Mouse (Mus musculus) forebrain, embryonic 15.5 days (tissue): Measurements from ENCODE around the gene Setd6. TPM values are rescaled to one million over a fixed set of nuclear protein-coding genes. Genes with fewer than 3 reads are reported as not detected.

Experiments used
- ATAC-seq: fragments of 200-750 bp; cut with Nextera tagmentation; replicated peaks from 2 replicates; pipeline ENCODE4 v1.8.0; 2017; ENCODE audit warnings: mild to moderate bottlenecking, moderate TSS enrichment, moderate library complexity
- H3K27ac ChIP-seq: fragments of 300-500 bp; sonication (generic); replicated peaks from 2 replicates; pipeline ENCODE4 v1.5.1; 2015; ENCODE audit warnings: mild to moderate bottlenecking, inconsistent platforms
- H3K27me3 ChIP-seq: fragments of 300-500 bp; sonication (generic); 2 replicates; pipeline ENCODE4 v1.6.1; 2015; ENCODE audit warnings: inconsistent platforms
- H3K36me3 ChIP-seq: fragments of 300-500 bp; sonication (generic); 2 replicates; pipeline ENCODE4 v1.6.1; 2015; ENCODE audit warnings: mild to moderate bottlenecking, inconsistent platforms
- H3K4me1 ChIP-seq: fragments of 300-500 bp; sonication (generic); 2 replicates; pipeline ENCODE4 v1.6.1; 2015; ENCODE audit warnings: inconsistent platforms
- H3K4me2 ChIP-seq: fragments of 300-500 bp; sonication (generic); replicated peaks from 2 replicates; pipeline ENCODE4 v1.6.1; 2015; ENCODE audit warnings: mild to moderate bottlenecking, inconsistent platforms
- H3K4me3 ChIP-seq: fragments of 300-500 bp; sonication (generic); 2 replicates; pipeline ENCODE4 v1.5.1; 2015; ENCODE audit warnings: mild to moderate bottlenecking, inconsistent platforms
- H3K9ac ChIP-seq: fragments of 300-500 bp; sonication (generic); replicated peaks from 2 replicates; pipeline ENCODE4 v1.6.1; 2015; ENCODE audit warnings: mild to moderate bottlenecking, inconsistent platforms
- H3K9me3 ChIP-seq: fragments of 300-500 bp; sonication (generic); 2 replicates; pipeline ENCODE4 v1.6.1; 2016; ENCODE audit warnings: inconsistent platforms
- WGBS: fragments of 180-500 bp; shearing (Covaris S2); methylation state at CpG from one replicate; pipeline ENCODE4 v1.1.7; 2015; ENCODE audit warnings: mixed read lengths; 5-methylcytosine and 5-hydroxymethylcytosine counted together
- polyA plus RNA-seq: library from polyadenylated mRNA; unstranded; fragments of >200 nt; fragmentation: Nextera tagmentation; extraction: Ambion mirVana; gene quantifications from 2 replicates; pipeline ENCODE4 v1.2.1, GENCODE M21; 2015

Gene Setd6
- 26.1 and 28.8 TPM in 2 replicates for polyA plus RNA-seq

GRCm38 (mm10) chr8:95715676-95716531 is at the start of gene Setd6:
Setd6 (plus strand) TSS chr8:95715881.
- peak within 1 kb of the TSS; percentile 74 for H3K27ac ChIP-seq
- H3K36me3 ChIP-seq: peaks cover 42% of the 10 kb centered on the region
- H3K4me2 ChIP-seq: peak within 1 kb of the TSS; percentile 81
- H3K9ac ChIP-seq: peak within 1 kb of the TSS; percentile 83
- ATAC-seq: peak; percentile 93
- no peaks in the 10 kb centered on the region for H3K27me3 ChIP-seq
- WGBS: under 1% methylated on average over 66 of the region's 79 CpGs
- H3K4me3 ChIP-seq: peak within 1 kb of the TSS; percentile 92
- peaks cover 16% of the 10 kb centered on the region for H3K4me1 ChIP-seq
- no peaks in the 10 kb centered on the region for H3K9me3 ChIP-seq

GRCm38 (mm10) chr8:95668163-95668958 is 47.3 kb upstream of the Setd6 start:
- no peak overlapping the region for H3K27ac ChIP-seq
- ATAC-seq: no peak

GRCm38 (mm10) chr8:95669967-95670366 is 45.7 kb upstream of the Setd6 start:
- Histone ChIP-seq H3K36me3 (no peaks in the 10 kb centered on the region), H3K27me3 (no peaks in the 10 kb centered on the region), H3K27ac (no peak overlapping the region), H3K4me3 (no peak overlapping the region), H3K9ac (no peak overlapping the region), H3K9me3 (no peaks in the 10 kb centered on the region), H3K4me2 (no peak overlapping the region), H3K4me1 (0 out of 2 replicates have a peak, but pooled peaks cover 5% of the 10 kb centered on the region)
- 91% methylated on average over 2 of the region's 2 CpGs for WGBS
- no peak for ATAC-seq

More at GRCm38 (mm10) chr8:95668163-95668958, 47.3 kb upstream of the Setd6 start:
- no peak overlapping the region for H3K4me2 ChIP-seq
- H3K9me3 ChIP-seq: no peaks in the 10 kb centered on the region
- no peaks in the 10 kb centered on the region for H3K27me3 ChIP-seq
- H3K9ac ChIP-seq: no peak overlapping the region
- WGBS: 58% methylated on average over 8 of the region's 8 CpGs
- no peaks in the 10 kb centered on the region for H3K4me1 ChIP-seq
- no peak overlapping the region for H3K4me3 ChIP-seq
- no peaks in the 10 kb centered on the region for H3K36me3 ChIP-seq

- Histone ChIP-seq H3K9me3 (no peaks in the 10 kb centered on the region), H3K4me3 (no peak overlapping the region), H3K4me1 (0 out of 2 replicates have a peak, but pooled peaks cover 5% of the 10 kb centered on the region), H3K36me3 (no peaks in the 10 kb centered on the region), H3K27me3 (no peaks in the 10 kb centered on the region), H3K9ac (no peak overlapping the region), H3K4me2 (no peak overlapping the region), H3K27ac (no peak overlapping the region)
- ATAC-seq: no peak
- 73% methylated on average over 6 of the region's 6 CpGs for WGBS
Observed at GRCm38 (mm10) chr8:95671861-95672260, 43.8 kb upstream of the Setd6 start.

- Histone ChIP-seq H3K4me2 (no peak overlapping the region), H3K36me3 (no peaks in the 10 kb centered on the region), H3K27me3 (peaks cover 6% of the 10 kb centered on the region; the same call in 1 of the 2 replicates), H3K4me3 (no peak overlapping the region), H3K27ac (no peak overlapping the region), H3K9ac (no peak overlapping the region), H3K4me1 (peaks cover 9% of the 10 kb centered on the region; the same call in 1 of the 2 replicates), H3K9me3 (no peaks in the 10 kb centered on the region)
- no peak for ATAC-seq
- WGBS: 73% methylated on average over 5 of the region's 5 CpGs
Observed at GRCm38 (mm10) chr8:95672811-95673210, 42.9 kb upstream of the Setd6 start.

GRCm38 (mm10) chr8:95676631-95677030 is 39.0 kb upstream of the Setd6 start, which contains the start of gene Ndrg4:
Ndrg4 (plus strand) TSS chr8:95676980.
- Histone ChIP-seq H3K9me3 (no peaks in the 10 kb centered on the region), H3K27me3 (peaks cover 6% of the 10 kb centered on the region; the same call in 1 of the 2 replicates), H3K36me3 (no peaks in the 10 kb centered on the region), H3K4me3 (peak within 1 kb of the TSS; percentile 89), H3K4me1 (peaks cover 22% of the 10 kb centered on the region), H3K4me2 (peak within 1 kb of the TSS; percentile 86), H3K9ac (peak within 1 kb of the TSS; percentile 74), H3K27ac (peak within 1 kb of the TSS; percentile 69)
- 55% methylated on average over 9 of the region's 9 CpGs for WGBS
- no peak for ATAC-seq

- H3K27me3 ChIP-seq: peaks cover 6% of the 10 kb centered on the region; the same call in 1 of the 2 replicates
- no peaks in the 10 kb centered on the region for H3K36me3 ChIP-seq
- peaks cover 22% of the 10 kb centered on the region for H3K4me1 ChIP-seq
- peak; percentile 55 for ATAC-seq
- peak overlapping the region; percentile 74 for H3K9ac ChIP-seq
- H3K4me3 ChIP-seq: peak overlapping the region; percentile 89
- H3K4me2 ChIP-seq: peak overlapping the region; percentile 86
- peak overlapping the region; percentile 69 for H3K27ac ChIP-seq
- H3K9me3 ChIP-seq: no peaks in the 10 kb centered on the region
- 1% methylated on average over 37 of the region's 48 CpGs for WGBS
Observed at GRCm38 (mm10) chr8:95677591-95678023, 38.1 kb upstream of the Setd6 start.

- Histone ChIP-seq H3K4me3 (peak overlapping the region; percentile 89), H3K36me3 (no peaks in the 10 kb centered on the region), H3K27ac (peak overlapping the region; percentile 69), H3K9me3 (no peaks in the 10 kb centered on the region), H3K9ac (peak overlapping the region; percentile 74), H3K4me1 (peaks cover 22% of the 10 kb centered on the region), H3K27me3 (peaks cover 6% of the 10 kb centered on the region; the same call in 1 of the 2 replicates), H3K4me2 (peak overlapping the region; percentile 86)
- ATAC-seq: peak; percentile 70
- under 1% methylated on average over 64 of the region's 70 CpGs for WGBS
Observed at GRCm38 (mm10) chr8:95678024-95678611, 37.6 kb upstream of the Setd6 start.

GRCm38 (mm10) chr8:95688073-95688672 is 27.5 kb upstream of the Setd6 start:
- ATAC-seq: peak; percentile 61

GRCm38 (mm10) chr8:95690929-95691541 is 24.6 kb upstream of the Setd6 start:
- no peak overlapping the region for H3K4me3 ChIP-seq
- no peaks in the 10 kb centered on the region for H3K36me3 ChIP-seq
- no peak overlapping the region for H3K4me2 ChIP-seq
- peaks cover 19% of the 10 kb centered on the region for H3K4me1 ChIP-seq
- no peak for ATAC-seq
- no peaks in the 10 kb centered on the region for H3K9me3 ChIP-seq
- H3K9ac ChIP-seq: no peak overlapping the region
- H3K27me3 ChIP-seq: no peaks in the 10 kb centered on the region
- H3K27ac ChIP-seq: no peak overlapping the region
- WGBS: 83% methylated on average over 13 of the region's 13 CpGs

More at GRCm38 (mm10) chr8:95688073-95688672, 27.5 kb upstream of the Setd6 start:
- H3K9me3 ChIP-seq: no peaks in the 10 kb centered on the region
- WGBS: 46% methylated on average over 10 of the region's 10 CpGs
- no peak overlapping the region for H3K4me3 ChIP-seq
- H3K4me2 ChIP-seq: no peak overlapping the region
- H3K36me3 ChIP-seq: no peaks in the 10 kb centered on the region
- peaks cover 8% of the 10 kb centered on the region for H3K4me1 ChIP-seq
- no peak overlapping the region for H3K27ac ChIP-seq
- no peaks in the 10 kb centered on the region for H3K27me3 ChIP-seq
- no peak overlapping the region for H3K9ac ChIP-seq

- no peak for ATAC-seq
- Histone ChIP-seq H3K4me3 (no peak overlapping the region), H3K36me3 (no peaks in the 10 kb centered on the region), H3K4me1 (peaks cover 19% of the 10 kb centered on the region), H3K27me3 (peaks cover 4% of the 10 kb centered on the region; the same call in 1 of the 2 replicates), H3K9me3 (no peaks in the 10 kb centered on the region), H3K9ac (no peak overlapping the region), H3K27ac (no peak overlapping the region), H3K4me2 (no peak overlapping the region)
- WGBS: 9% methylated on average over 6 of the region's 6 CpGs
Observed at GRCm38 (mm10) chr8:95694631-95695030, 21.1 kb upstream of the Setd6 start.
